Mouse (Mus musculus) c-Kit-positive CD71-positive TER-119-positive erythroid progenitor cells, embryonic 14.5 days (primary cell): ENCODE data around the gene Erc1.
A peak's percentile ranks its signal among the peaks of the same experiment; 100 is the strongest.
"Not testable (repeated sequence)": the region's sequence is repeated elsewhere in the genome, so short reads cannot be mapped to it uniquely, and the experiment has no call there.

Source experiments
- DNase-seq: peaks from one replicate; pipeline ENCODE4 v3.0.0-alpha.2; 2013; ENCODE audit warnings: low spot score

The Erc1 gene

GRCm38 (mm10) chr6:119848034-119848695, at the start of gene Erc1:
Erc1 (minus strand) TSS chr6:119848167.
- DNase-seq: peak; percentile 80

- DNase-seq: no peak
Measured at GRCm38 (mm10) chr6:119892711-119893110, 44.7 kb upstream of the Erc1 start.

GRCm38 (mm10) chr6:119883151-119883550, 35.2 kb upstream of the Erc1 start:
- DNase-seq: no peak

GRCm38 (mm10) chr6:119864341-119865034, 16.5 kb upstream of the Erc1 start:
- DNase-seq: no peak

GRCm38 (mm10) chr6:119861519-119861918, 13.6 kb upstream of the Erc1 start:
- DNase-seq: no peak

- no peak for DNase-seq
Measured at GRCm38 (mm10) chr6:119860236-119860635, 12.3 kb upstream of the Erc1 start.

GRCm38 (mm10) chr6:119855471-119855870, 7.5 kb upstream of the Erc1 start:
- DNase-seq: no peak

- no peak for DNase-seq
Measured at GRCm38 (mm10) chr6:119854156-119854555, 6.2 kb upstream of the Erc1 start.

GRCm38 (mm10) chr6:119849858-119850257, 1.9 kb upstream of the Erc1 start:
- no peak for DNase-seq

GRCm38 (mm10) chr6:119849348-119849709, 1.4 kb upstream of the Erc1 start:
- DNase-seq: no peak

- DNase-seq: no peak
Measured at GRCm38 (mm10) chr6:119848696-119849347, 855 bp upstream of the Erc1 start.

GRCm38 (mm10) chr6:119847518-119848033, 391 bp downstream of the Erc1 start:
- no peak for DNase-seq

GRCm38 (mm10) chr6:119846751-119847517, 1.0 kb downstream of the Erc1 start:
- DNase-seq: peak; percentile 23

GRCm38 (mm10) chr6:119829951-119830350, 18.0 kb downstream of the Erc1 start:
- no peak for DNase-seq

- no peak for DNase-seq
Measured at GRCm38 (mm10) chr6:119828165-119828564, 19.8 kb downstream of the Erc1 start.

GRCm38 (mm10) chr6:119826701-119827100, 21.3 kb downstream of the Erc1 start:
- DNase-seq: no peak

- no peak for DNase-seq
Measured at GRCm38 (mm10) chr6:119822216-119822615, 25.8 kb downstream of the Erc1 start.

- no peak for DNase-seq
Measured at GRCm38 (mm10) chr6:119821158-119821557, 26.8 kb downstream of the Erc1 start.

- no peak for DNase-seq
Measured at GRCm38 (mm10) chr6:119818541-119818940, 29.4 kb downstream of the Erc1 start.

GRCm38 (mm10) chr6:119815426-119815825, 32.5 kb downstream of the Erc1 start:
- no peak for DNase-seq

- not testable (repeated sequence) for DNase-seq
Measured at GRCm38 (mm10) chr6:119813055-119813454, 34.9 kb downstream of the Erc1 start.
